Mouse (Mus musculus) E14TG2a.4 (cell line): ENCODE results near the gene Gm20388.

ENCODE experiments used
- CTCF ChIP-seq: conservative IDR thresholded peaks from 2 replicates; pipeline ENCODE4 v1.5.1; 2014; ENCODE audit warnings: low read length
- POU5F1 ChIP-seq: IDR thresholded peaks from 2 replicates; pipeline ENCODE4 v1.6.1; 2014; ENCODE audit warnings: low read length, borderline replicate concordance

GRCm38 (mm10) chr8:123290166-123290565 lies 3379.5 kb downstream of the Gm20388 start:
- peak; percentile 54 for TF ChIP-seq CTCF
- no peak for TF ChIP-seq POU5F1
